Mouse (Mus musculus) cerebellum, adult 9-10 months (tissue): Measurements from ENCODE around the gene Mrtfb.

Experiments used
- DNase-seq: peaks from one replicate; pipeline ENCODE4 v3.0.0; 2022

Mrtfb gene

DNA sequence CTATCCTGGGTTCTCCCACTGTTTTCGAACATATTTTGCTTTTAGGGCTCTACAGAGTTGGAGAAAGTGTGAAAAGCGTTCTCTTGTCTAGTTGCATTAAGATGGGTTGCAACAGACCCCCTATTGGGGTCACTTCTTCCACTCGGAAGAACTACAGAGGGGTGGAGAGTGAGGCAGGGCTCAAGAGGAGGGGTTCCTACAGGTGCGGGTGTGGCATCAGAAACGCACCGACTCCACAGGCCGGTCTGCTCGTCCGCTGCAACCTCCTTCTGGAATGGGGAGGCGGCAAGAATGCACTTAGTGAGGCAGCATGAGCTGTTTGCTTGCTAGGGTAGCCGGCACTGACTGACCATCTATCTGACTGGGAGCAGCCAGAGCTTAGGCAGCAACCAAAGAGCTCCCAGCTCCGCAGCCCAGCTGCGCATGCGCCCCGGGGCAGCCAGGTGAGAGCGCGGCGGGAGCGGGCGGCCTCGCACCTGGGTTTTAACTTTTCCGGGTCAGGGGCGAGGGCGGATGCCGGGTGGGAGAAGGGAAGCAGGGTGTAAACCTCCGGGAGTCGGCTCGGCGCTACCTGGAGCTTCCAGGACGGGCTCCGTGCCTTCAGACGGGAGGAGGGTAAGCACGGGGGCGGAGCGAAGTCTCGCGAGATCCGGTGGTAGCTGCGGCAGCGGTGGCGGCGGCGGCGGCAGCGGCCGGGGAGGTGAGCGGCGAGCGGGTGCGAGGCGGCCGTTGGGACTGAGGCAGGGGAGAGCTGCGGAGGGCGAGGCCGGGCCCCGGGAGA is at the start of gene Mrtfb:
TSS of gene Mrtfb (plus strand) at position 627 of the 781 bp plus-strand sequence.
- DNase-seq, result peak; percentile 91

DNA sequence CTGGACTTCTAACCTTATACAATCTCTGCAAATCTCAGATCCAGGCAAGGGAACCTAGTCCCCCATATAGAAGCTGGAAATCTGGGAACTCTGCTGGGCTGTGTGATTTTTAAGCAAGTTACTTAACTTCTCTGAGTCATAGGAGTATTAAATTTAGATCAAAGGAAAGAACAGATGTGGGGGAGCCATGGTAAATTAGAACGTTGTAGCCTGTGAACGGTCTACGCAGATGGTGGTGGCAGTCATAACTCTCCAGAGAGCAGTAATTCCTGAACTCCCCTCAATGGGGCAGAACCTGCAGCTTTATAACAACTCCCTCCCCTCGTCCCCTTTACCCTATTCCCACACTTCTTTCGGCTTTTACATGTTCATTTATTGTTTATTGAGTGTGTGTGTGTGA is 48.6 kb upstream of the Mrtfb start:
- DNase-seq, result no peak

DNA sequence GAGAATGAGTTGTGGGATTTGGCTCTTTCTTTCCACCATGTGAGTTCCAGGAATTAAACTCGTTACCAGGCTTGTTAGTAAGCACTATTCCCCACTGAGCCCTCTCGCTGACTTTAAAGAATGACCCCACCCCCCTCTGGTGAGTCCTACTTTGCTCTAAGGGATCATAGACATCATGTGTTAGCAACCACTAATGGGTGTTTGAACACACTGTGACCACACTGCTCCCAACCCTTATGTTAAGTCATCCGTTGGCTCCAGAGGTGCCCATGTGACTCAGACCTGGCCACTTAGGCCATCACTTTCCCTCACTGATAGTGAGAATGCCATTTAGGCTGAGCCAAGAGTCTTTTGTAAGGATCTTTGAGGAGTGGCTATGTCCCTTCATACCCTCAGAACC is 48.2 kb upstream of the Mrtfb start:
- DNase-seq, result no peak

DNA sequence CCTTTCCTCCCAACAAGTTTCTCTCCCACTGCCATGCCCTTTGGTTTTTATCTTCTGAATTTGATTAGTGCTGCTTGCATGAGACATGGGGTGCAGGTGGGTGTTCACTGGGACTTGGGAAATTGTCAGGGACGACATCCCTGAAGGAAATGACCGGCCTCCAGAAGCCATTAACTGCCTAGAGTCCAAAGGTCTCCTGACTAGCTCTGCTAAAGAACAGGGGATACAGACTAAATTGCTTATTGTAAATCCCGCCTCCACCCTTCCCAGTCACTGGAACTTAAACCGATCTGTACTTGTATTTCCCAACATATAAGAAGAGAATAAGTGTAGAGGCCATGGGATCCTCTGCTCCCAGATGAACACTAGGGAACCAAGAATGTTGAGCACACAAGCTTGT is 43.5 kb upstream of the Mrtfb start:
- no peak for DNase-seq

DNA sequence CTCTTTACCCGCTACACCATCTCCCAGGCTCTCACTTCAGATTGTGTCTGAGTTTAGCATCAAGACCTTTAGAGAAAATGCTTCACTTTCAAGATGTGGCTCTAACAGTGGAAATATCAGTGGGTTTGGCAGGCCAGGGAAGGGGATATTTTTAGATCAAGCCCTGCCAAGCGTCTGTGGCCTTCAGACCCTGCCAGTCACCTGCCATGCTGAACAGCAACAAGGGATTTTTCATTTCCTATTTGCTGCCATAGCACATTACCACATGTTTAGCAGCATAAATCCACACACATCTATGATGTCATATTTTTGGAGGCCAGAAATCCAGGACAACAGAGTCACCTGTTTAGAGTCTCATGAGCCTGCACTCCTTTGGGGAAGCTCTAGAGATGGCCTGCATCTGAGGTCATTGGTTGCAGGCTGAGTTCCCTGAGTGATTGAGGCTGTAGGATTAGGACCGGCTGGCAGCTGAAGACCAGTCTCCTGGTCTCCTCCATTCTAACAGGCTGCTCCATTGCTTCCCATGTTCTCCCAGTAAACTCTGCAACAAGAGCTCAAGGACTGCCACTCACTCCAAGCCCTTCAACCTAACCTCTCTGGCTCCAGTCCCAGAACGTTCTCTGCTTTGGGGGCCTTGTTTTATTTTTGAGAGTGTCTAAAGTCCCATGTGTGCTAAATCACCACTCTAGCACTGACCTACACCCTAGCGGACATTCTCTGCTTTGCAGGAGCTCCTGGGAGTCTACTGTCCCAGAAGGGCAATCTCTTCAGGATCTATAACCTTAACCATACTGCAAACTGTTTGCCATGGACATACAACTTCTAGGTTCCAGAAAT is 39.9 kb upstream of the Mrtfb start:
- no peak for DNase-seq

DNA sequence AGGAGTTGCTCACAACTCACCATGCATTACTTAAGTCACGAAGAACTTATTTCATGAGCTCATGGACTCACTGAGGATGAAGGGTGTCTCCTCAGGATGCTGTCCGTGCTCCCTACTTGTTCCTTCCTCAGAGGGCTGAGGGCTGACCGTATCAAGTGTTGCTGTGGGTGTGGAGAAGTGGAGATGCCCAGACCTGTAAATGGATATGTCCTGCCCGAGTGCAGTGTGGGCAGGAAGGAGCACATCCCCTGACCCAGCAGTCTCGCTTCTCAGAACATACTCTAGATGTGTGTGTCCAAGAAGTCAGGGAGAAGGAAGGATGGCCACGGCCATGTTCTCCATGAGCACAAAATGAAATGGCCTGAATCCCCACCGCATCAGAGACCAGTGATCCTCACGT is 38.3 kb upstream of the Mrtfb start:
- no peak for DNase-seq

DNA sequence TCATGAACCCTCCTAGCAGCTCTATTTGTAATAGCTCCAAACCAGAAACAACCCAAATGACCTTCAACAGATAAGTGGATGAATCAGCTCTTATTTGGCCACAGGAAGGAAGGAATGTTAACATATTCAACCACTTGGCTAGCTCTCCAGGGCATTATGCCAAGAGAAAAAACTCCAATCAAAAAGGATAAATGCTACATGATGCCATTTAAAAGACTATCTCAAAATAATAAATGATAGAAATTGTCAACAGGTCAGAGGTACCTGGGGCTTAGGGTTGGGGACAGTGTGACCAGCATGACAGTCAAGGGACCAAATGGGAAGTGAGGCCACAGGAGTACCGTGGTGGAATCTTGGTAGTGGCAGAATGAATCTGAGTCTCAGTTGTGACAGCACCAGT is 34.8 kb upstream of the Mrtfb start:
- no peak for DNase-seq

DNA sequence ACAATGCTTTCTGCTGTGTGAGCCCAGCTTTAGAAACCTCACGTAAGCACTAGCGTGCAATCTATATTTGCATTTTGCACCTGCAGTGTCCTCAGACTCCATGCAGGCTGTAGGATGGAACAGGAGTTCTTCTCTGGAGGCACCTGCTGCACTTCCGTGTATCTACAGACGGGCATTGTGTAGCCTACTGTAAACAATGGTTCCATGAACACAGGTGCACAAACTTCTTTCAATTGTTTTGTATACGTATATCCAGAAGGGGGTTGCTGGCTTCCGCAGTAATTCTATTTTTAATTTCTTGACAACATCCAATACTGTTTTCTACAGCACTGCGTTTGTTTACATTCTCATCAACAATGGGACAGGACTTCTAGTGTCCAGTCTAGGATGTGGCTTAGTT is 24.2 kb upstream of the Mrtfb start:
- no peak for DNase-seq

DNA sequence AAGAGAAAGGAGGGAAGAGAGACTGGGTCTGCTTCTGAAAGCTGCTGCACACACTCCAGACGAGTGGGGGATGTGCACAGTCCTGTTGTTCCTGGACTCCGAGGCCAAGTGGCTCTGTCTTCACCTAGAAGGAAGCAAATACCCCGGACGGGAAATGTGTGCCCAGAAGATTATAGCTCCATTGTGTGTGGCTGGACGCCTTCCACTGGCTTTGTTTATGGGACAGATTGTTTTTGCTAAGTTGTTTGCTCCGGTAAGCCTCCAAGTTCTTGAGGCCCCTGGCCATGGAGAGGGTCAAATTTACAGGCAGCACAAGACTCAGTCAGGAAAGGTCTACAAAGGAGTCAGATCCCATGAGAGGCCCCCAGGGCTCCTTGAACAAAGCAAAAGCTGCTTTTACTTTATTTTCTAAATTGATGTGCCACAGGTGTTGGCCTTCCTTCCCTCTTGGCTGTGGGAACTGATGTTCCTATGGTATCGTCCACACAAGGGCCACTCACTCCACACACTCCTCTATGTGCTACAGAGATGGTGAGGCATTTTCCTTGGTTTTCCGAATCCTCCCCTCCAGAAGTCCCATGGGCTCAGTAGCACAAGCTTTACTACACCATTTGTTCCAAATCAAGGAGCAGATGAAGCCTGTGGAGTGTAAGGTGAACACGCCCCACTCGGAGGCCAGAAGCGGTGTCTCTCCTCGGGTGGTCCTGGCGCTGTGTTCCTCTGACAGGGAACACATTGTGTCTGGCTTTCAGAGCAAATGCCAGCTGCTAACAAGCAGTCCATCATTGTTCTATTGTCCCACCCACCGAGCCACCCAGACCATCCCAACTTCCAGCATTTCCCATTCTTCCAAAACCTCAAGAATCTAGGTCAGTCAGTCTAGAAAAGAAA is 23.1 kb upstream of the Mrtfb start:
- no peak for DNase-seq

DNA sequence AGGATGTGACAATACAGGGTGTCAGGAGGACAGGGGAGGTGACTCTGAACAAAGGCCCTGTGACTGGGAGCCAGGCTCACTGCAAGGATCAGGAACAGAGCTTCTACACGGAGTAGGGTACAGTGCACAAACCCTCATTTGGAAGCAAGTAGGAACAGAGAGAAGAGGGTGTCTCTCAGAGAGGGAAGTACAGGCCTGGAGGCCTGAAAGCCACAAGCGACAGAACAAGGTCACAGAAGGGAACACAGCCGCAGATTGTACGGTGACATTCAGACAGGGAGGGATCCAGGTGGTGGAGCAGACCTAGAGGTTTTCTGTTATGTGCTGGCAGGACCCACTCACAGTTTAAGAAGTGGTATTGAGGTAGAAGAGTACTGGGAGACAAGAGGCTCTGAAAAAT is 17.2 kb upstream of the Mrtfb start:
- no peak for DNase-seq

DNA sequence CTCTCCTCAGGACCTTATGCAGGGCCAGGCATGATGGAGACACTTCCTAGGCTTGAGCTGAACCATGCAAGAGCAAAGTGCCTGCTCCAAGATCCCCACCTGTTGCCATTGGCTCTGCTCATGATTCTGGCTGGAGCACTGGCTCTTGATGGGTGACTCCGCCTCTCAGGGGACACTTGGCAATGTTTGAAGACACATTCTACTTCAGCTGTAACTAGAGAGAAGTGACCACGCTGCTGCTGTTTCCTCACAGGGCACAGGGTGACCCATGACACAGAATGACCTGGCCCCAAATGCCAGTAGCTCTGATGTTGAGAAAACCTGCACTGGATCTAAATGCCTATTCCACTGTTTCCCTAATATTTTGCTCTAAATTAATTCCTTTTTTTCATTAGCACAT is 16.7 kb upstream of the Mrtfb start:
- no peak for DNase-seq

DNA sequence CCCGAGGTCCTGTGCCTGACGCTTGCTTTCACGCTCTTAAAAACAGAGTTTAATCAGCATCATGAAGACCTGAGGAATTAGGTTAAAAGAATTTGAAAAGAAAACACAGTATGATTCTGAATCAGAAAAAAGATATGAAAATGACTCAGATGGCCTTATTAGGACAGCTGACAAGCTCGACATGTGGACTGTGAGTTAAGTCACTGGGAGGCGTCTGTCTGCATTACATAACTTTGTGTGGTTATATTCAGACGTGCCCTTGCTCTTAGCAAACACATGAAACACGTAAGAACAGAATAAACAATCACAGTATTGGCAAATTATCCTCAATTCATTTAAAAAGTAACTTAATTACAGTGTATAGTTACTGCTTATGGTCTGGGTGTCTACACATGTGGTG is 16.0 kb upstream of the Mrtfb start:
- DNase-seq, result no peak

DNA sequence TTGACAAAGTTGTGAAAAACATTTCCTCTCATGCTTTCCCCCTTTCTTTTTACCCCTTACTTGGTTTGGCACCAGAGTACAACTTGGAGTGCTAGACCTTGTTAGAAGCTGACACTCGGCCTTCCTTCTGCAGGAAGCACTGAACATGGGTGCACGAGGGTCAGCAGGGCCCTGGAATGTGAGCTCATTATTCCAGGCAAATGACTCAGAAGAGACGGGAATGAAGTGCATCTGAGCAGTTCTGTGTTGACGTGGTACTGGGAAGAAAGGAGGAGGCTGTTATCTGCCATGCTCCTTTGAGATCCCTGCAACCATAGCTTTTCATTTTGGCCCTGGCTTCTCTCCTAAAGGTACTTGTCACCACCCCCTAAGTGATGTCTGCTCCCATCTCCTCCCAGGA is 10.6 kb upstream of the Mrtfb start:
- DNase-seq, result no peak

DNA sequence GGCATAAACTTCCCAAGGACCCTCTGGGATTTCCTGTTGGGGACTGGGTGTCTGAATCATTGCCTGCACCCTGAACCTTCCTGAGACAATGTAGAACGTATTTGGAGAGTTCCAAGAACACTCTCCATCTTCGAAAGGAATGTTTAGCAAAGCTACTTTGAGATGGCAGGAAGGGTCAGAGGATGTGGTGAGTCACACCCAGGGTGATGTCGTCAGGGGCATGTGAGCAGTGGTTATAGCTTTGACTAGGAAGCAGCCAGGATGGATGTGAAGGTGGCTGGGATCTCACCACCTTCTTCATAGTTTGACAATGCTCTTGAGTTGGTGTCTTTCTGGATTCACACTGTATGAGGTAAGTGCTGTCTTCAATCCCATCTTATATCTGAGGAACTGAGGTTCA is 9.4 kb upstream of the Mrtfb start:
- no peak for DNase-seq

DNA sequence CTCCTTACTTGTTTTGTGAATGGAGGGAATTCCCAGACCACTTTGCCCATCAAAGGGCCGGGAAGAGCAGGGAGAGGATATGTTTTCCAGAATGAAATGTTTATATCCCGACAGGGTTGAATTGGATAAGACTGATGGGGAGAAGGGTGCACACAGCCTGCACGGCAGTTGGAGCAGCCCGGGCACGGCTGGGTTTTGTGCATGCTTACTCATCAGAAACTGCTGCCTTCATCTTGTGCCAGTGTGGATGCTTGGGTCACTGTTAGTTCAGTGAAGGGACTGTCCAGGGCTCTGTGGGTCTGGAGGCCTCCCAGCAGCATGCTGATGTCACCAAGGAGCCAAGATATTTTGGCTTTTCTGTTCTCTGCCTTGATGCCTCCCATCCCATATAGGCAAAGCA is 6.2 kb upstream of the Mrtfb start:
- DNase-seq, result no peak

DNA sequence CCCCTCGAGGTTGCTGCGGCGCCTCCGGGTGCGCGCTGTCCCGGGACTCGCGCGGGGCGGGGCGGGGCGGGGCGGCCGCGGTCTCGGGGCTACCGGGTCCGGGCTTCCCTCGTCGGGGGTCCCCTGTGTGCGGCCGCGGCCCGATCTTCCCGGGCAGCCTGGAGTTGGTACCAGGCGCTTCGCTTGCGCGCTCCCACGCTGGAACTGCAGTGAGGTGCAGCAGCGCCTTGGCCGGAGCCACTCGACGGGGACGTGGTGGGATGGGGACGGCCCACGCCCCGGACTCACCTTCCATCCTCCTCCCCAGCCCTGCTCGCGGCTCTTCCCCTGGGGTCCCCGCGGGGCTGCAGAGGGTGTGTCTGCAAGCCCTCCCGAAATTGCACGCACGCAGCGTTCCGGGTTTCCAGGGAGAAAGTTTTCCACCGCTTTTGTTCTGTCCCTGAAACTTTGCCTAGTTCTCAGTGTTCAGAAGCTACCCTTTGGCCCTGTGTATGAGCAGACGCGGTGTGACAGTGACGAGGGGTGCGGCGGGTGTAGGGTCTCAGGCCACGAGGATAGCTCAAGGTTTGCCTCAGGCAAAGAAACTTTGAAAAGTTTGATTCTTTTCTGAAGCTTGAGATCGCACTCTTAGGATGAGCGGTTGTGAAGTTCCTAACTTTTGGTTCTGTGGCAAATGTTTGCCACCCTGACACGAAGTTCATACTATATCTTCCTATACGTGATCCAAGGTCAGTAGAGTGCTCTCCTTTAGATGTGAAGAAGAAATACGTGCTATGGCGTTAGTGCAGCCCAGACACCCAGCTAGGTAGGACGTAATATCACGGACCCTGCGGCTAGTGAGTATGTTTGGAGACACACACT is 616 bp downstream of the Mrtfb start:
- DNase-seq, result peak; percentile 30

DNA sequence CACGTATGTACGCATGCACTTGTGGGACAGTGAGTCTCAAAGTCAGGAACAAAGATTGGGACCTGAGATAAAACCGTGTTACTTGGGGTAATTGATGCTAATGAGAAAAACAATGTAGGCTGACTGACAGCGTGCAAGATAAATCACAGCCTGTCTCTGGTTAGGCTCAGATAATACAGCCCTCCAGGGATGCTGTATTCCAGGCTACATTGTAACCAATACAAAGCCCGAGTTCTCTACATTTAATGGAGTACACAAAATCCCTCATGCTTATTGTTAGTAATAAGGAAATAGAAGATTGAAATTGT is 1.2 kb downstream of the Mrtfb start:
- DNase-seq, result no peak

DNA sequence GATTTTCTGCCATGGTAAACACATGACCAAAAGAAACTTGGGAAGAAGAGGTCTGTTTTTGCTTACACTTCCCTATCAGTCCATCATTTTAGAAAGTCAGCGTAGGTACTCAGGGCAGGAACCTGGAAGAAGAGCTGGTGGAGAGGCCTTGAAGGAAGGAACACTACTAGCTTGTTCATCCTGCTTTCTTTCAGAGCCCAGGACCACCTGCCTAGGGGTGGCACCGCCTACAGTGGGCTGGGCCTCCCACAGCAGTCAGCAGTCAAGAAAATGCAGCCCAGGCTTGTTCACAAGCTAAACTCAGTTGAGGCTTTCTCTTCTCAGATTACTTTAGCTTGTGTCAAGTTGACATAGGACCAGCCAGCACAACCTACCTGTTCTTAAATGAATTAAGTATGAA is 2.7 kb downstream of the Mrtfb start:
- no peak for DNase-seq

DNA sequence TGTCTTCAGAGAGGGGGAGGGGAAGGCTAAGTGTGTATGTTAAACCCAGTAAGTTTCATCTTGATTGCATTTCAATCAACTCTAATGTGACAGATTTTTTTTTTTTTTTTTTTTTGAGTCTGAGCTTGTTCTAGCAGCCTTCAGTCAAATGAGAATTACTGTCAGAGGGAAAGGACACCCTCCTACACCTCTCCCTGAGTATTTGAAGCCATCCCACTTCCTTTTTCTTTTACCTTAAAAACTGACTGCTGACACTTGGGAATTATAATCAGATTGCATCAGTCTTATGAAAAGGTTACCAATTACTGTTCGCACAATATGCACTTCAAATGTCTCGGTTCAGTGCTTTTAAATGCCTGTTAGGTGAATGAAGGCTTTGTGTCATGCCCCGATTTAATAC is 10.0 kb downstream of the Mrtfb start:
- DNase-seq, result no peak

DNA sequence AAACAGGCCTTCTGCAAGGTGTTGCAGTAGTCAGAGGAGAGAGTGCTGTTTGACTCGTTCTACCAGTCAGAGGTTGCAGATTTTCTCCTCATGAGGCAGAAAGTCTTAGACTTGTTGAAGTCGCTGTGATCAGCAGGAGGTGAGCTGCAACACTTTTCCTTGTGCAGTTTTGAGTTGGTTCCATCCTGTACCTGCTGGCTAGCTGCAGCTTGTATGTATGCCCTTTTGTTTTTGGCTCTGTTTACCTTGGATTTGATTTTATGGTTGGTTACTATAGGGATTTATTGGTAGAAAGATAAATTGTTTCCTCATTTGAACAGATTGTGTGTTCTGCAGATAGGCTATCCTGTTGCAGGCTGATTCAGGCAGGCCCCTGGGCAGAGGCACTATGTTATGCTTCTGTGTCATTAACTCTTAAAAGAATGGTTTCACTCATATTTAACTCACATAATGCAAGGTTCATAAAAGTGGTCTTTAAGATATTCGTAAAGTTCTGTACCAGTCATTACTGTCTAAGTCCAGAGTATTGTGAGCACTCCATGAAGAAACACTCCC is 11.1 kb downstream of the Mrtfb start:
- DNase-seq, result no peak

DNA sequence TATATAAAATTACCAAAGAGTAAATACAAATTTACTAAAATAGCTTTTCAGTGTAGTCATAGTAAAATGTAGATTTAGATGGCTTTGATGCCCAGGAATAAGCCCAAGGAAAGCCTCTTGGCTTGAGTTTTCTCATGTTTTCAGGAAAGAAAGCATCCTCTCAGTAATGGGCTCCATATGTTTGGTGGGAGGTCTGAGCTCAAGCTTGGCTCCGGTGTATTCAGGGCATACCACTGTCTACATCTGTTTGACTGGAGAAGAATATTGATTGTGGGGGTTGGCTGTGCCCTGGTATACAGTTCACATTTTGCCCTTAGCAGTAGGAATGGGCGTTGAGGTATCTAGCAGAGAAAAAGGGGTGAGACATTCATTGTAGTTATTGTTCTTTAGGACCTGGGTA is 13.1 kb downstream of the Mrtfb start:
- DNase-seq, result no peak

DNA sequence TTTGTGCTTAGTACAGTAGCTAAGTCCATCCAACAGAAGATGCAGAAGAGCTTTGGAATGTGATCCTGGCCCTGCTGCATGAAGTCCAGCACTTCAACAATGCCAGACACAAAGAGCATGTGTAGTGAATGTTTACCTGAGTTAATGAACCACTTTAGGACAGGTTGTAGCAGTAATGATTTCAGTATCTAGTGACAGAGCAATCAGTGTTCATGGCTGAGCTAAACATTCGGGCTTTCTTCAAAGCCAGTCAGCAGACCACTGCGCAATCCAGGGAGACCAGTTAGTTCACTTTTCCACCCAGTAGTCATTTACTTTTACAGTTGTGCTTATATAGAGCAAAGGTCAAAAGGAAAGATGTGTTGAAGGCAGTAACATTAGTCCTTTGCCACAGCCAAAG is 20.0 kb downstream of the Mrtfb start:
- no peak for DNase-seq
